Mouse (Mus musculus) adrenal gland, adult 8-10 months (tissue): ENCODE results near the gene Dot1l. TPM values are rescaled to one million over a fixed set of nuclear protein-coding genes. Genes with fewer than 3 reads are reported as not detected.

Source experiments
- DNase-seq: peaks from one replicate; pipeline ENCODE4 v3.0.0; 2022
- microRNA-seq, 2 experiments: library from miRNA; unstranded; fragments of <30 nt; microRNA quantifications; one replicate each; pipeline ENCODE4 v1.2.0; 2022
- total RNA-seq, 4 experiments: library from RNA; stranded (reverse); gene quantifications; 2 replicates each; pipeline ENCODE4 v1.2.4; 2022

The Dot1l gene
- total RNA-seq, 4 experiments from 2014 or later, result 35.0 to 78.6 (median 57.4) TPM

DNA sequence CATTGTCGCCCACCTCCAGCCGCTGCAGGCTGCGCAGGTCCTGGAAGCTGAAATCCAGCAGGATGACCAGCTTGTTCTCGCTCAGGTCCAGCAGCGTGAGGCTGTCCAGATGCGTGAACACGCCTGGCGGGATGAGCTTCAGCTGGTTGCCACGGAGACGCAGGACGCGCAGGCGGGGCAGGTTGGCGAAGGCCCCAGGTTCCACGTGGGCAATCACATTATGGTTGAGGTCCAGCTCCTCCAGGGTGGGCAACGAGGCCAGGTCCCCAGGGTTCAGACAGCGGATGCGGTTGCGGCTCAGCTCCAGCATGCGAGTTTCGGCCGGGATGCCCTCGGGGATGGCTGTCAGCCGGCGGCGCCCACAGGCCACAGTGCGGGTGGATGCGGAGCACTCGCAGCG lies 80.6 kb downstream of the Dot1l start:
- DNase-seq, result no peak

DNA sequence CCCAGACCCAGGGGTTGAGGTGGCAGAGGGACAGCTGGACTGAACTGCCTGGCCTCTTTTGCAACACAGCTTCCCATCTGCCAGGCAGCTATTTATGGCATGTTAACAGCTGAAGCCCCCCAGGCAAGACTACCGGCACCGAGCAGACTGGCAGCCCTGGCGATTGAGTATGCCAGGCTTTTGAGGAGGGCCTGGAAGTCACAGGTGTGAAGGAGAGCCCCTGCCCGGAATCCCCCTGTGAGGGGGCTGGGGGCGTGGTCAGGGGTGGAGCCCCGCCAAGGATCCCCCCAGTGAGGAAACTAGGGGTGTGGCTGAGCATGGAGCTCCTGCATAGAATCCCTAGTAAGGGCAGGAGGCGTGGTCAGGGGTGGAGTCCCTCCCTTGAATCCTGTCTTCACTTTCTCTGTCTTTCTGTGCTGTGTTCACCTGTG lies 82.0 kb downstream of the Dot1l start:
- DNase-seq, result no peak

DNA sequence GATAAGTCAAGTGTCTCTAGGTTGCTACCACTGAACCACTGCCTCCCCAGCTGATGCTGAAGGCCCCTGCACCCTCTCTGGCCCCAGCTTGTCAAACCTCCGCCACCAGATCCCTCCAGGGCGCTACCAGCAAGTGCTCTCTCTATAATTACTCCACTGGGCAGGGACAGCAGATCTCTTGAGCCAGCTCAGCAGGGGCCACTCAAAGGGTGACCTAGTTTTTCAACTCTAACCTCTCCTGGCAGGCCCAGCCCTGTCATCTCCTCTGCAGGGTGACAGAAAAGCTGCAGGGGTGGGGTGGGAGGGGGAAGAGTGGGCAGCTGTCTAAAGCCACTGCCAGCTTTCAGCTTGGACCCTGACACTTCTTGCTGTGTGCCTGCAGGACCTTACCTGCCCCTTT lies 82.8 kb downstream of the Dot1l start:
- no peak for DNase-seq

DNA sequence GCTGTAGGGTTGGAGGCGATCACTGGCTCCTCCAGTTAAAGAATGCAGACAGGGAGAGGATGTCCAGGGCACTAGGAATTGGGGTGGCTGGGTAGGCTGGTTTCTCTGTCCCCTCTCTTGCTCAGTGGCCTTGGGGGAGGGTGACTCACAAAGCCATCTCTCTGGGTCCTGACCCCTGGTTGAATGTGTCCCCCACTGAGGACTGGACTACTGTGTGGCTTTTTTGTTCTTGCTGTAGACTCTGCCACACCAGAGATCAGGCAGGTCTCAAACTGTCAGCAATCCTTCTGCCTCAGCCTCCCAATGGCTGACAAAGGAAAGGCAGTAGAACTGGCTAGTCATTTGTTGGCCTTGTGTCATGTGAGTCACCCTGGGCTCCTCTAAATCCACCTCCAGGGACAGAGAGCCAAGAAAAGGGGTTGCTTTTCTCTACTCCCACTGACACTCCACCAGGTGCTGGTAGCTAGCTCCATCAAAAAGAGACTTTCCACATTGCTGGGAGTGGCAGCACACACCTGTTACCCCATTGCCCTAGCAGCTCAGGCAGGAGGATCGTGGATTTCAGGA lies 83.4 kb downstream of the Dot1l start:
- DNase-seq, result peak; percentile 58

DNA sequence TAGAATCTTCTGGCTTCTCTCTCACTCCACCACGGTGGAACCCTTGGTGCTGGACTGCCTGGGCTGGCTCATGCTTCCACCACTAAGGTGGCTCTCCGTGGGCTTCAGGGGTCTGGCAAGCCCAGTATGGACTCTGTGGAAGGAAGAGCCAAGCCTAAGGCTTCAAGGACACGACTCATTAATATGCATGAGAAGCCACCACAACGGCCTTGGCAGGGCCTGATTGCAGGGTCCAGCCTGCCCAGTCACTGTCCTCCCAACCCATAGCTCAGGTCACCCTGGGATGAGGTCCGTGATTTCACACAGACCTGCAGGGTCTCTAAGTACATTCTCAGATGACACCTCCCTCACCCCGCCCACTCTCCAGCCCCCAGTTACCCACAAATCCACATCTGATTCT lies 84.8 kb downstream of the Dot1l start:
- no peak for DNase-seq

DNA sequence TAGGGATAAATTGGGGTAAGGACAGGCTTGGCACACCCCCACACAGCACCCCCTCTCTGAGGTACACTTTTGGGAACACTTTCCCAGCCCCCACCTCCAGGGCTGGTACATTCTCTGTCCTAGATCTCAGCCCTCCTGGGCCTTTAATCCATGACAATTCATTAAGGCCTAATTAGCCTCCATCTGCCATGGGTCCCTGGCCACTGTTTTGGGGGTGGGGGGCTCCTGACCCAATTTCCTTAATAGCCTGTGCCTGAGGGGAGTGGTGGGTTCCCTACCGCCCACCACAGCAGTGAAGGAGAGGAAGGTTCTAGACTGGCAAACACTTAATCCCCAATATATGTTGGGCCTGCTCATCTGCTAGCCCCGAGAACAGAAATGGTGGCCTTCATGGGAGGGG lies 86.7 kb downstream of the Dot1l start:
- DNase-seq, result no peak

DNA sequence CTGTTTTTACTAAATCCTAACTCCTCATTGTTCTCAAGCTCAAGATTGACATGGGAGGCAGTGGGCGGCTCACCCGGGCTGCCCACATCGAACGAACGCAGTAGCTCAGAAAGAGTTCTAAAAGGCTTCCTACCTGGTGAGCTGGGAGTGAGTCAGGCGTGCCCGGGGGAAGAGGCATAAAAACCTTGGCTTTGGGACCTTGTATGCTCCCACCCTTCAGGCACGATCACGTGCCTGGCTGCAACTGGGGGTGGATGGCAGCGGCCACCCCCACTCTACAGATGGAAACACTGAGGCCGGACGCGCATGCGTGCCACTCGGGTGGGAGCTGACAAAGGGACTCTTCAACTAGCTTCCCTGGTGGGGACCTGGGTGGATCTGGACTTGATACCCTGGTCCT lies 87.3 kb downstream of the Dot1l start:
- no peak for DNase-seq

DNA sequence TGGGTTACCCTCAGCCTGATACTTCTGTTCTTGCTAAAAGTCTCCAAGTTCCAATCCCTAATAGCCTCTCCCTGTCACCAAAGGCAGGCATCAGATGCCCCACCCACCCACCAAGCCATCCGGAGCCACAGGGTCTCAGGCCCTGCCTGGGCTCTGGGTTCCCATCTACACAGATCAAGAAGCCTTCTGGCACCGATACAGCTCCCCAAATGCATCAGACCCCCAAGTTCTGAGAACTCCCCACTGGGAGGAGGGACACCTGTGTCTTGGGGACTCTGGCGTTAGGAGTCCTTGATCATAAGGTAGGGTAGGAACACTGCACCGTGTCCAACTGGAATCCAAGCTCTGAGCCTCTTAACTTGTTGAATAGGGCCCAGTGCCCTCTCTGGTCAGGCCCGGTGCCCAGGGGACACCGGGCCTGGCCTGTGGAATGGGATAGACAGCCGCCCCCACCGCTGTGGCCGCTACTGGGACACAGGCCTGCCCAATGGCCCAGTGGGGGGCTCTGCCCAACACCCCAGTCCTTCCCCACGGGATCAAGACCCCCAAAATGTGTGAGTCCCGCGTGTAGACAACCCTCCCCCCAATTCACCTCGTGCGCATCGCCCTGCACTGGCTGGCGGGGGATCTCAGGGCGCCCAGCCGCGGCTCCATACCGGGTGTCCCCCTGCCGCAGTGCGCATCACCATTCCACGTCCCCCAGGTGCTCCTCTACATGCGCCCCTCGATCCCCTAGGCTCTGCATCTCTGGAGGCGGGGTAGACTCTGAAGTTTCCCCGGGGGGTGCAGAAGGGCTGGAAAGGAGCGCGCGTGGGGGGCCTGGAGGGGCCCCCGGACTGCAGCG lies 88.3 kb downstream of the Dot1l start:
- no peak for DNase-seq

DNA sequence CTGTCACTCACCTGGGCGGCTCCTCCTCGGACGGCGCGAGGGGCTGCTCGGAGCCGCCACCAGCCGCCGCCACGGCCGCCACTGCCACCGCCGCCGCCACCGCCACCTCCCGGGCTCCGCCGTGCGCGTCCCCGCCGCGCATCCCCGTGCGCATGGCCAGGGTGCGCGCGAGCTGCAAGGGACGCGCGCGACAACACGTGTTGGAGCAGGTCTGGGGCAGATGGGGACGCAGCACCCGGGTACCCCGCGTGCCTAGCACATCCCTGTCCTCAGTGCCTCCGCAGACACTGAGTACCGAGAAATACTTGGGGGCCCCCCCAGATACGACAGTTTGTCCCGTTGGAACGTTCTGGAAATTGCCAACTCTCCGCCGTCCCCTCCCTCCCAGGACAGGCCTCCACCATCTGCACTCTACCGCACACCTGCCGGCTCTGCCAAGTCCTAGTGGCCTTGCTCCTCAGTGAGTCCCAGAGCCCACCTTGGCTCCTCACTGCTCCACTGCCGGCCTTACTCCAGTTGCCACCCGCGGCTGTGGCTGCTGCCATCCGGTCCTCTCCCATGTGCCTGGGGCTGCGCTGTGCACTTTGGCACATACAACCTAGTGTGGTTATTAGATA lies 89.0 kb downstream of the Dot1l start, which contains the start of gene Lingo3:
Gene Lingo3, minus strand, starts transcription at position 109 of the 617 bp plus-strand sequence.
- DNase-seq, result no peak

Small RNAs within 50 kb of the gene (microRNA-seq; reads per million reads assigned to microRNA genes)
- 0.88 to 2.5 reads per million in 2 experiments for gene Mir1982

Other genes starting within 250 kb of the Dot1l start
- gene Atp8b3, start 216.1 kb upstream of the Dot1l start, total RNA-seq, result 1 to 10 TPM; 1.2 to 3.0 (median 1.9) TPM
- 10 to 100 TPM; 54.2 to 60.1 (median 57.0) TPM for gene Rexo1, start 193.6 kb upstream of the Dot1l start, total RNA-seq
- gene Klf16, start 177.9 kb upstream of the Dot1l start, total RNA-seq, result 10 to 100 TPM; 12.7 to 15.4 (median 14.6) TPM
- 100 to 1,000 TPM in 1 of 4 experiments, 10 to 100 TPM in 3; 97.0 to 101 (median 97.8) TPM for gene Abhd17a, start 164.9 kb upstream of the Dot1l start, total RNA-seq
- 10 to 100 TPM; 58.7 to 79.9 (median 70.3) TPM for gene Scamp4, start 152.3 kb upstream of the Dot1l start, total RNA-seq
- 1 to 10 TPM; 1.8 to 4.7 (median 2.9) TPM for gene Adat3, start 152.3 kb upstream of the Dot1l start, total RNA-seq
- 1 to 10 TPM; 1.0 to 4.8 (median 3.5) TPM for gene Gm49322, start 149.2 kb upstream of the Dot1l start, total RNA-seq
- 100 to 1,000 TPM; 157 to 173 (median 165) TPM for gene Csnk1g2, start 132.4 kb upstream of the Dot1l start, total RNA-seq
- 10 to 100 TPM; 63.4 to 94.6 (median 79.1) TPM for gene Btbd2, start 98.1 kb upstream of the Dot1l start, total RNA-seq
- gene Mknk2, start 77.1 kb upstream of the Dot1l start, total RNA-seq, result 100 to 1,000 TPM; 106 to 157 (median 123) TPM
- gene Mob3a, start 53.2 kb upstream of the Dot1l start, total RNA-seq, result 10 to 100 TPM; 16.2 to 33.5 (median 25.7) TPM
- gene Izumo4, start 53.0 kb upstream of the Dot1l start, total RNA-seq, result 10 to 100 TPM; 19.3 to 46.2 (median 33.3) TPM
- 100 to 1,000 TPM in 2 of 4 experiments, 10 to 100 TPM in 2; 91.8 to 136 (median 113) TPM for gene Ap3d1, start 12.9 kb upstream of the Dot1l start, total RNA-seq
- gene Sf3a2, start 43.0 kb downstream of the Dot1l start, total RNA-seq, result 10 to 100 TPM; 52.0 to 78.6 (median 55.5) TPM
- gene Plekhj1, start 43.4 kb downstream of the Dot1l start, total RNA-seq, result 100 to 1,000 TPM in 3 of 4 experiments, 10 to 100 TPM in 1; 92.4 to 130 (median 107) TPM
- gene Amh, start 50.0 kb downstream of the Dot1l start, total RNA-seq, result 1 to 10 TPM in 1 of 4 experiments, under 1 TPM in 3; 0.20 to 1.3 (median 0.68) TPM
- gene Jsrp1, start 58.3 kb downstream of the Dot1l start, total RNA-seq, result 10 to 100 TPM in 2 of 4 experiments, 1 to 10 TPM in 2; 5.7 to 23.4 (median 12.4) TPM
- 1,000 to 10,000 TPM in 1 of 4 experiments, 100 to 1,000 TPM in 3; 825 to 1,012 (median 923) TPM for gene Oaz1, start 71.5 kb downstream of the Dot1l start, total RNA-seq
- 10 to 100 TPM in 3 of 4 experiments, 1 to 10 TPM in 1; 8.4 to 21.5 (median 15.9) TPM for gene Lingo3, start 88.8 kb downstream of the Dot1l start, total RNA-seq
- gene Lsm7, start 100.0 kb downstream of the Dot1l start, total RNA-seq, result 10 to 100 TPM; 27.4 to 54.4 (median 34.0) TPM
- gene Sppl2b, start 100.1 kb downstream of the Dot1l start, total RNA-seq, result 10 to 100 TPM; 28.1 to 45.3 (median 36.1) TPM
- under 1 TPM in 1 of 4 experiments, not detected in 3; 0.18 TPM for gene Tmprss9, start 116.6 kb downstream of the Dot1l start, total RNA-seq
- 100 to 1,000 TPM; 154 to 235 (median 185) TPM for gene Timm13, start 145.8 kb downstream of the Dot1l start, total RNA-seq
- 10 to 100 TPM; 10.0 to 17.2 (median 15.2) TPM for gene Lmnb2, start 163.0 kb downstream of the Dot1l start, total RNA-seq
- 100 to 1,000 TPM in 1 of 4 experiments, 10 to 100 TPM in 3; 17.5 to 112 (median 73.6) TPM for gene Gadd45b, start 174.9 kb downstream of the Dot1l start, total RNA-seq